In the genomic region with DNA sequence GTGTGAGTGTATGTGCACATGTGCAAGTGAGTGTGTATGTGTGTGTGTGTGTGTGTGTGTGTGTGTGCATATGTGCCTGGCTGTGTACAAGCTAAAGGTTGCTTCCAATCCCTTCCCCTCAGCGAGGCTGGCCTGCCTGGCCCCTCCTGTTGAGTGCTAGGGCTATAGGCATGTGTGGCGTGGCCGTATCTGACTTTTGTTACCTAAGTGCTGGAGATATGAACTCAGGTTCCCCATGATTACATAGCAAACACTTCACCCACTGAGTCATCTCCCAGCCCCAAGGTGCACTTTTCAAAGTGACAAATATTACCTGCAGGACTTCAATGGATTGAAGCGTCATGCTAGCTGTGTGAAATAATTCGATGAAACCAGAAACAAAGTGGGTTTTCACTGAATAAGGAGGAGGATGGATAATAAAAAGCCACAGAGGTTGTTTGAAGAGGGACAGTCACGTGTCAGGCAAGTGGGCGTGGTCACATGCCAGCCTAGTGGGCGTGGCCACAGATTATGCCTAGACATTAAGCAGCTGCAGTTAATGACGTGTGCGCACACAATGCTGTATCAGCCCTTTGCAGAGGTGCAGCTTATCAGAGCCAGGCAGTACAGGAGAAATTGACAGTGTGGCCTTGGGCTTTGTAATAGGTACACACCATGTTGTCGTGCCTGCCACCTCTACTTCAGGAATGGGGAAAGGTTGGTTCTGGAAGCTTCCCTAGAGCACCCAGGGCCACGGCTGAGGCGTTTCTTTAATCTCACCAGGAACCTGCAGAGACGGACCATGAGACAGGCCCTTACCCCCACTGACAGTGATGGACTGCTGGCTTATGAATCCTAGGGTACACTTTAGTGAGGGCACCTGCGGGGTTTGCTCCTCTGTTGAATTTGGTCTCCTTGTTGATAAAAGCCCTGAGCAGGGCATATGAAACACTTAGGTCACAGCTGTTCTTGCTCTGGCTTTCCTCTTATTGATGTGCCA, we compare ENCODE assay signal across 10 mouse cellular contexts.
A peak's percentile ranks its signal among the peaks of the same experiment; 100 is the strongest.
DNase-seq lines count a peak whose midpoint lies in the region; ATAC-seq and TF ChIP-seq lines count a peak whose summit lies in the region.
"Had no signal": no experiment of that assay in that cellular context is flagged by ENCODE, and none has a peak within 500 bp of the region (broad histone marks: within the 10 kb centered on the region; RNA-seq: fewer than 3 reads in every experiment).

No protein-coding gene starts in this region.

- H3K9me3 ChIP-seq in intestine, embryonic 16.5 days (ENCODE audit: control insufficient read depth, low read length): no peaks in the 10 kb centered on the region
- H3K9me3 ChIP-seq in stomach, postnatal 0 days (ENCODE audit: control insufficient read depth, low read length): no peaks in the 10 kb centered on the region
- no peaks in the 10 kb centered on the region for H3K9me3 ChIP-seq in forebrain, postnatal 0 days (ENCODE audit: low read length)
- H3K9me3 ChIP-seq in neural tube, embryonic 15.5 days (replicated peaks): no peaks in the 10 kb centered on the region
- H3K9me3 ChIP-seq: forebrain, embryonic 10.5 days had no signal

- peak overlapping the region; percentile 80 for H3K27ac ChIP-seq in intestine, embryonic 16.5 days (ENCODE audit: low read length)
- H3K27ac ChIP-seq in stomach, postnatal 0 days (replicated peaks): 0 out of 2 replicates have a peak overlapping the region, but pooled peaks have one; percentile 25
- no peak overlapping the region for H3K27ac ChIP-seq in forebrain, postnatal 0 days (ENCODE audit: low read depth, low read length)
- H3K27ac ChIP-seq in neural tube, embryonic 15.5 days (replicated peaks): no peak overlapping the region
- H3K27ac ChIP-seq: forebrain, embryonic 10.5 days had no signal

- H3K4me3 ChIP-seq in intestine, embryonic 16.5 days (ENCODE audit: low read length): no peak overlapping the region
- H3K4me3 ChIP-seq in stomach, postnatal 0 days (ENCODE audit: low read depth, low read length): no peak overlapping the region
- H3K4me3 ChIP-seq in forebrain, postnatal 0 days (ENCODE audit: low read depth, low read length): no peak overlapping the region
- no peak overlapping the region for H3K4me3 ChIP-seq in neural tube, embryonic 15.5 days (replicated peaks)
- H3K4me3 ChIP-seq: forebrain, embryonic 10.5 days had no signal

- peak; percentile 44 to 61 for DNase-seq in kidney, postnatal 4 days
- no peak for DNase-seq in kidney, postnatal 10 days
- peak; percentile 6 for DNase-seq in lung, postnatal 14 days
- DNase-seq in stomach, postnatal 0 days (ENCODE audit: low spot score): peak; percentile 82
- no peak for DNase-seq in forebrain, postnatal 0 days
- DNase-seq in left cerebral cortex, postnatal 25 days (ENCODE audit: low spot score in 2 of 2): no peak
- DNase-seq: cerebellum, adult 11-12 months had no signal

- intact Hi-C loops in left cerebral cortex, postnatal 25 days (cut with DNase I): no loop called here

- no peaks in the 10 kb centered on the region for H3K27me3 ChIP-seq in intestine, embryonic 16.5 days (replicated peaks; ENCODE audit: control insufficient read depth, insufficient read depth, low read length)
- no peaks in the 10 kb centered on the region for H3K27me3 ChIP-seq in stomach, postnatal 0 days (ENCODE audit: control insufficient read depth, insufficient read depth, low read length)
- H3K27me3 ChIP-seq in forebrain, postnatal 0 days (ENCODE audit: insufficient read depth, low read length): no peaks in the 10 kb centered on the region
- H3K27me3 ChIP-seq in neural tube, embryonic 15.5 days (replicated peaks): peaks cover 17% of the 10 kb centered on the region

- no peaks in the 10 kb centered on the region for H3K36me3 ChIP-seq in intestine, embryonic 16.5 days (ENCODE audit: control insufficient read depth, insufficient read depth, low read length)
- no peaks in the 10 kb centered on the region for H3K36me3 ChIP-seq in stomach, postnatal 0 days (ENCODE audit: control insufficient read depth, insufficient read depth, low read length)
- H3K36me3 ChIP-seq in forebrain, postnatal 0 days (ENCODE audit: insufficient read depth): no peaks in the 10 kb centered on the region
- no peaks in the 10 kb centered on the region for H3K36me3 ChIP-seq in neural tube, embryonic 15.5 days
- H3K36me3 ChIP-seq: forebrain, embryonic 10.5 days had no signal

- H3K4me2 ChIP-seq in intestine, embryonic 16.5 days (ENCODE audit: low read depth, low read length): no peak overlapping the region
- H3K4me2 ChIP-seq in stomach, postnatal 0 days (replicated peaks; ENCODE audit: low read depth): no peak overlapping the region
- H3K4me2 ChIP-seq in forebrain, postnatal 0 days (ENCODE audit: low read depth): no peak overlapping the region
- H3K4me2 ChIP-seq in neural tube, embryonic 15.5 days: no peak overlapping the region

- ATAC-seq in intestine, embryonic 16.5 days: peak; percentile 97
- peak; percentile 95 for ATAC-seq in stomach, postnatal 0 days (ENCODE audit: low FRiP score, low TSS enrichment)
- no peak for ATAC-seq in forebrain, postnatal 0 days
- ATAC-seq in neural tube, embryonic 15.5 days (ENCODE audit: low FRiP score): no peak

- TF ChIP-seq CTCF in stomach, postnatal 0 days (IDR thresholded peaks at IDR 0.05; ENCODE audit: low read depth): no peak
- no peak for TF ChIP-seq CTCF in forebrain, postnatal 0 days (IDR thresholded peaks at IDR 0.05; ENCODE audit: low read depth)

- no peak overlapping the region for H3K9ac ChIP-seq in intestine, embryonic 16.5 days (ENCODE audit: low read depth, low read length)
- H3K9ac ChIP-seq in stomach, postnatal 0 days (ENCODE audit: low read length): no peak overlapping the region
- no peak overlapping the region for H3K9ac ChIP-seq in forebrain, postnatal 0 days
- H3K9ac ChIP-seq in neural tube, embryonic 15.5 days (replicated peaks): no peak overlapping the region

- H3K4me1 ChIP-seq in intestine, embryonic 16.5 days (ENCODE audit: control insufficient read depth, insufficient read depth, low read length): peaks cover 26% of the 10 kb centered on the region
- no peaks in the 10 kb centered on the region; the same call in 1 of the 2 replicates for H3K4me1 ChIP-seq in stomach, postnatal 0 days (replicated peaks; ENCODE audit: control insufficient read depth, insufficient read depth)
- H3K4me1 ChIP-seq in forebrain, postnatal 0 days (ENCODE audit: insufficient read depth): peaks cover 13% of the 10 kb centered on the region; the same call in 1 of the 2 replicates
- peaks cover 27% of the 10 kb centered on the region for H3K4me1 ChIP-seq in neural tube, embryonic 15.5 days

- WGBS in intestine, embryonic 16.5 days: 51% methylated on average over 15 of the region's 15 CpGs
- 54% methylated on average over 15 of the region's 15 CpGs for WGBS in stomach, postnatal 0 days
- 78% methylated on average over 15 of the region's 15 CpGs for WGBS in forebrain, postnatal 0 days
- WGBS in neural tube, embryonic 15.5 days: 75% methylated on average over 15 of the region's 15 CpGs

- no peak for TF ChIP-seq EP300 in stomach, postnatal 0 days (optimal IDR thresholded peaks at IDR 0.05)

Comparison
In these comparisons a context has a peak if more than half of its experiments do, and no peak if none do; other contexts are left out.
1. DNase-seq: peak in kidney, postnatal 4 days (2 of 2), lung, postnatal 14 days (single experiment) and stomach, postnatal 0 days (single experiment); none in kidney, postnatal 10 days (single experiment), forebrain, postnatal 0 days (single experiment) and left cerebral cortex, postnatal 25 days (0 of 2).
2. ATAC-seq: peak in intestine, embryonic 16.5 days (single experiment) and stomach, postnatal 0 days (single experiment); none in forebrain, postnatal 0 days (single experiment) and neural tube, embryonic 15.5 days (single experiment).
3. H3K27ac ChIP-seq: peak in intestine, embryonic 16.5 days (single experiment) and stomach, postnatal 0 days (single experiment); none in forebrain, postnatal 0 days (single experiment) and neural tube, embryonic 15.5 days (single experiment).